Mouse (Mus musculus) midbrain, embryonic 13.5 days (tissue): ENCODE measurements around the gene Fryl. TPM values are rescaled to one million over a fixed set of nuclear protein-coding genes. Genes with fewer than 3 reads are reported as not detected.

Experiments used
- ATAC-seq: fragments of 200-750 bp; cut with Nextera tagmentation; 2 replicates; pipeline ENCODE4 v1.8.0; 2017; ENCODE audit warnings: mild to moderate bottlenecking, moderate TSS enrichment, moderate library complexity
- H3K27ac ChIP-seq: fragments of 300-500 bp; sonication (generic); 2 replicates; pipeline ENCODE4 v1.5.1; 2015; ENCODE audit warnings: inconsistent platforms, mild to moderate bottlenecking, moderate library complexity
- H3K27me3 ChIP-seq: fragments of 300-500 bp; sonication (generic); 2 replicates; pipeline ENCODE4 v1.6.1; 2015; ENCODE audit warnings: mild to moderate bottlenecking, inconsistent platforms
- H3K36me3 ChIP-seq: fragments of 300-500 bp; sonication (generic); 2 replicates; pipeline ENCODE4 v1.6.1; 2015; ENCODE audit warnings: mild to moderate bottlenecking, inconsistent platforms
- H3K4me1 ChIP-seq: fragments of 300-500 bp; sonication (generic); replicated peaks from 2 replicates; pipeline ENCODE4 v1.6.1; 2015; ENCODE audit warnings: inconsistent platforms
- H3K4me2 ChIP-seq: fragments of 300-500 bp; sonication (generic); replicated peaks from 2 replicates; pipeline ENCODE4 v1.6.1; 2015; ENCODE audit warnings: moderate library complexity, mild to moderate bottlenecking, inconsistent platforms
- H3K4me3 ChIP-seq: fragments of 300-500 bp; sonication (generic); replicated peaks from 2 replicates; pipeline ENCODE4 v1.5.1; 2015; ENCODE audit warnings: mild to moderate bottlenecking, inconsistent platforms
- H3K9ac ChIP-seq: fragments of 300-500 bp; sonication (generic); replicated peaks from 2 replicates; pipeline ENCODE4 v1.6.1; 2015; ENCODE audit warnings: mild to moderate bottlenecking, inconsistent platforms
- H3K9me3 ChIP-seq: fragments of 300-500 bp; sonication (generic); 2 replicates; pipeline ENCODE4 v1.6.1; 2016; ENCODE audit warnings: mild to moderate bottlenecking, inconsistent platforms
- WGBS: fragments of 180-500 bp; shearing (Covaris S2); methylation state at CpG from one replicate; pipeline ENCODE4 v1.1.7; 2015; 5-methylcytosine and 5-hydroxymethylcytosine counted together
- polyA plus RNA-seq: library from polyadenylated mRNA; unstranded; fragments of >200 nt; fragmentation: Nextera tagmentation; extraction: Ambion mirVana; gene quantifications from 2 replicates; pipeline ENCODE4 v1.2.1, GENCODE M21; 2015

Fryl gene
- polyA plus RNA-seq, 1 experiment from 2014 or later, result 51.2 TPM

GRCm38 (mm10) chr5:72975996-72976395 lies 280.4 kb downstream of the Fryl start:
- peaks cover 51% of the 10 kb centered on the region for H3K36me3 ChIP-seq
- 93% methylated on average over 6 of the region's 6 CpGs for whole genome bisulfite sequencing

GRCm38 (mm10) chr5:72974602-72975001 lies 281.8 kb downstream of the Fryl start, which contains the start of gene Gm10135:
Gene Gm10135, minus strand, starts transcription at chr5:72974702.
- Histone ChIP-seq H3K27ac (no peak within 1 kb of the TSS), H3K4me3 (no peak within 1 kb of the TSS), H3K27me3 (no peaks in the 10 kb centered on the region), H3K9ac (no peak within 1 kb of the TSS), H3K9me3 (no peaks in the 10 kb centered on the region), H3K4me2 (no peak within 1 kb of the TSS), H3K4me1 (no peaks in the 10 kb centered on the region; the same call in 1 of the 2 replicates), H3K36me3 (peaks cover 46% of the 10 kb centered on the region)
- WGBS, result 97% methylated on average over 7 of the region's 7 CpGs
- ATAC-seq, result no peak

More at GRCm38 (mm10) chr5:72975996-72976395, 280.4 kb downstream of the Fryl start:
- Histone ChIP-seq H3K4me2 (no peak overlapping the region), H3K4me1 (no peaks in the 10 kb centered on the region; the same call in 1 of the 2 replicates), H3K9me3 (no peaks in the 10 kb centered on the region), H3K27me3 (no peaks in the 10 kb centered on the region), H3K4me3 (no peak overlapping the region), H3K27ac (no peak overlapping the region), H3K9ac (no peak overlapping the region)
- ATAC-seq, result no peak

- Histone ChIP-seq H3K4me1 (no peaks in the 10 kb centered on the region; the same call in 1 of the 2 replicates), H3K9me3 (no peaks in the 10 kb centered on the region), H3K36me3 (peaks cover 51% of the 10 kb centered on the region), H3K27me3 (no peaks in the 10 kb centered on the region), H3K4me2 (no peak overlapping the region), H3K27ac (no peak overlapping the region), H3K9ac (no peak overlapping the region), H3K4me3 (no peak overlapping the region)
- peak; percentile 48; the same call in 1 of the 2 replicates for ATAC-seq
- WGBS, result 35% methylated on average over 5 of the region's 5 CpGs
Measured at GRCm38 (mm10) chr5:72972934-72973333, 283.5 kb downstream of the Fryl start.

- no peak for ATAC-seq
- H3K4me3 ChIP-seq, result no peak overlapping the region
- no peak overlapping the region for H3K4me2 ChIP-seq
- H3K9ac ChIP-seq, result no peak overlapping the region
- H3K9me3 ChIP-seq, result no peaks in the 10 kb centered on the region
- H3K36me3 ChIP-seq, result peaks cover 51% of the 10 kb centered on the region
- 57% methylated on average over 4 of the region's 4 CpGs for WGBS
- no peaks in the 10 kb centered on the region for H3K27me3 ChIP-seq
- H3K27ac ChIP-seq, result no peak overlapping the region
- no peaks in the 10 kb centered on the region; the same call in 1 of the 2 replicates for H3K4me1 ChIP-seq
Measured at GRCm38 (mm10) chr5:72972435-72972834, 284.0 kb downstream of the Fryl start.

Other genes starting within 250 kb of the Fryl start
- gene Slc10a4, start 249.7 kb downstream of the Fryl start, polyA plus RNA-seq, result 19.4 and 28.6 TPM in 2 replicates
- gene Ociad1, start 36.2 kb upstream of the Fryl start, polyA plus RNA-seq, result 249 and 251 TPM in 2 replicates
- gene Ociad2, start 84.4 kb upstream of the Fryl start, polyA plus RNA-seq, result 22.8 and 24.5 TPM in 2 replicates
- gene Cwh43, start 149.5 kb upstream of the Fryl start, polyA plus RNA-seq, result 0.35 TPM in 1 of 2 replicates, not detected in the other
- gene Dcun1d4, start 224.4 kb upstream of the Fryl start, polyA plus RNA-seq, result 55.3 and 58.3 TPM in 2 replicates